Mouse (Mus musculus): ENCODE measurements around the gene Slc40a1.

DNA sequence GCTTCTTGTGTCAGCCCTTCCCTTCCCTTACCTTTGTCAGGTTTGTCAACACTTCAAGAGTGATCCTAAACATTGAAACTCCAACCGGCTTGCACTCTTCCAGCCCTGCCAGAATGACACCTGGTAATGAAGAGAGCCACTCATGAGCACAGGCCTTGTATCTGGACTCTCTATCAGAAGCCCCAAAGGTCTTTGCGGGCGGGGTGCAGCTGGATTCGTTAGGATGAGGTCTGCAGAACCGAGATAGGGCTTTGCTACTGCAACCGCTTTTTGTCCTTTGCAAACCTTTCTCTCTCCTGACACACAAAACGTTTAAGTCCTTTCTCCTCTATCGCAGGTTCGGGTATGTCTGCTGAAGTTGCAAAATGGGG, at the start of gene Slc40a1:
- TF ChIP-seq POLR2A (IDR thresholded peaks at IDR 0.05; ENCODE audit: extremely low read depth, insufficient read depth, low read length) (no peak), CTCF (IDR thresholded peaks at IDR 0.05; ENCODE audit: extremely low read depth, insufficient read depth, low read length) (no peak)

Measured in cortical plate, adult 2 months (tissue).